In genomic region chr2:59211051-59211450, GRCm38 (mm10) we compare ENCODE assay signal across 24 mouse cellular contexts. TPM values are rescaled to one million over a fixed set of nuclear protein-coding genes. Genes with fewer than 3 reads are reported as not detected.
DNase-seq lines count a peak whose midpoint lies in the region; ATAC-seq and TF ChIP-seq lines count a peak whose summit lies in the region.
"Had no signal": no experiment of that assay in that cellular context is flagged by ENCODE, and none has a peak within 500 bp of the region (broad histone marks: within the 10 kb centered on the region; RNA-seq: fewer than 3 reads in every experiment).

No protein-coding gene starts in this region.

- DNase-seq in cerebellum, adult 2 months = peak in 1 of 2 experiments; percentile 14
- no peak for DNase-seq in cerebellum, adult 11 months
- peak; percentile 27 for DNase-seq in intestine, embryonic 14.5 days (ENCODE audit: low spot score)
- DNase-seq in midbrain, embryonic 11.5 days (ENCODE audit: low spot score, missing footprints) = peak; percentile 57
- DNase-seq: adrenal gland, adult 8-10 months; adrenal gland, postnatal 14 days; adrenal gland, postnatal 36 days; B cell, adult 2 months; cerebellum, adult 18-20 months; cerebellum, adult 9-10 months; cerebellum, postnatal 10 days; cerebellum, postnatal 25 days; forebrain, postnatal 0 days had no signal

- H3K27me3 ChIP-seq in cerebellum, adult 2 months (ENCODE audit: control insufficient read depth, insufficient read depth, low read length) = no peaks in the 10 kb centered on the region
- H3K27me3 ChIP-seq in intestine, embryonic 14.5 days (replicated peaks; ENCODE audit: control insufficient read depth, insufficient read depth, low read length) = no peaks in the 10 kb centered on the region
- no peaks in the 10 kb centered on the region for H3K27me3 ChIP-seq in intestine, postnatal 0 days (replicated peaks; ENCODE audit: control insufficient read depth, insufficient read depth, low read length)
- no peaks in the 10 kb centered on the region for H3K27me3 ChIP-seq in midbrain, embryonic 11.5 days (ENCODE audit: control insufficient read depth, insufficient read depth, low read length)
- no peaks in the 10 kb centered on the region for H3K27me3 ChIP-seq in midbrain, embryonic 16.5 days (ENCODE audit: control insufficient read depth, insufficient read depth, low read depth, low read length)
- H3K27me3 ChIP-seq: CH12.LX; embryonic facial prominence, embryonic 12.5 days; forebrain, embryonic 13.5 days; forebrain, embryonic 15.5 days; Patski had no signal

- H3K27ac ChIP-seq in cerebellum, adult 2 months (ENCODE audit: insufficient read depth, low read length) = peak overlapping the region; percentile 71
- H3K27ac ChIP-seq in intestine, embryonic 14.5 days (ENCODE audit: low read depth) = no peak overlapping the region
- no peak overlapping the region for H3K27ac ChIP-seq in intestine, postnatal 0 days (ENCODE audit: low read depth, low read length)
- H3K27ac ChIP-seq in midbrain, embryonic 11.5 days (ENCODE audit: low read depth, low read length) = no peak overlapping the region
- no peak overlapping the region for H3K27ac ChIP-seq in midbrain, embryonic 16.5 days (ENCODE audit: low read length)
- H3K27ac ChIP-seq: embryonic facial prominence, embryonic 10.5 days; embryonic facial prominence, embryonic 12.5 days; forebrain, embryonic 13.5 days; forebrain, embryonic 15.5 days had no signal

- H3K4me1 ChIP-seq in cerebellum, adult 2 months (ENCODE audit: control insufficient read depth, insufficient read depth, low read length) = peaks cover 28% of the 10 kb centered on the region
- 0 out of 2 replicates have a peak, but pooled peaks cover 3% of the 10 kb centered on the region for H3K4me1 ChIP-seq in intestine, embryonic 14.5 days (replicated peaks; ENCODE audit: control insufficient read depth, insufficient read depth, low read length)
- H3K4me1 ChIP-seq in intestine, postnatal 0 days (replicated peaks; ENCODE audit: control insufficient read depth, insufficient read depth, low read length) = no peaks in the 10 kb centered on the region
- H3K4me1 ChIP-seq in midbrain, embryonic 11.5 days (ENCODE audit: control insufficient read depth, insufficient read depth, low read length) = peaks cover 5% of the 10 kb centered on the region; the same call in 1 of the 2 replicates
- H3K4me1 ChIP-seq in midbrain, embryonic 16.5 days (ENCODE audit: control insufficient read depth, insufficient read depth, low read length) = peaks cover 3% of the 10 kb centered on the region; the same call in 1 of the 2 replicates
- H3K4me1 ChIP-seq: forebrain, embryonic 15.5 days had no signal

- no peak overlapping the region for H3K9ac ChIP-seq in intestine, embryonic 14.5 days (ENCODE audit: low read length)
- no peak overlapping the region for H3K9ac ChIP-seq in intestine, postnatal 0 days (ENCODE audit: low read depth, low read length)
- no peak overlapping the region for H3K9ac ChIP-seq in midbrain, embryonic 11.5 days (ENCODE audit: low read length)
- H3K9ac ChIP-seq in midbrain, embryonic 16.5 days (ENCODE audit: low read depth, low read length) = no peak overlapping the region
- H3K9ac ChIP-seq: embryonic facial prominence, embryonic 12.5 days; forebrain, embryonic 13.5 days; forebrain, embryonic 15.5 days; forebrain, postnatal 0 days had no signal

- H3K36me3 ChIP-seq in intestine, embryonic 14.5 days (ENCODE audit: control insufficient read depth, insufficient read depth, low read length) = no peaks in the 10 kb centered on the region; the same call in 1 of the 2 replicates
- peaks cover 8% of the 10 kb centered on the region for H3K36me3 ChIP-seq in intestine, postnatal 0 days (ENCODE audit: control insufficient read depth, insufficient read depth)
- H3K36me3 ChIP-seq in midbrain, embryonic 11.5 days (ENCODE audit: control insufficient read depth, insufficient read depth, low read length) = no peaks in the 10 kb centered on the region
- no peaks in the 10 kb centered on the region; the same call in 1 of the 2 replicates for H3K36me3 ChIP-seq in midbrain, embryonic 16.5 days (ENCODE audit: control insufficient read depth, insufficient read depth, low read length)
- H3K36me3 ChIP-seq: embryonic facial prominence, embryonic 12.5 days; forebrain, embryonic 15.5 days had no signal

- WGBS in cerebellum, adult 2 months = 90% methylated on average over 5 of the region's 5 CpGs
- 87% methylated on average over 5 of the region's 5 CpGs for WGBS in intestine, embryonic 14.5 days
- 82% methylated on average over 5 of the region's 5 CpGs for WGBS in intestine, postnatal 0 days
- WGBS in midbrain, embryonic 11.5 days = 96% methylated on average over 5 of the region's 5 CpGs
- WGBS in midbrain, embryonic 16.5 days = 91% methylated on average over 5 of the region's 5 CpGs

- ATAC-seq in intestine, embryonic 14.5 days (replicated peaks; ENCODE audit: low FRiP score, low TSS enrichment, low read depth) = no peak
- no peak for ATAC-seq in intestine, postnatal 0 days
- ATAC-seq in midbrain, embryonic 11.5 days (ENCODE audit: low FRiP score) = no peak
- no peak for ATAC-seq in midbrain, embryonic 16.5 days
- ATAC-seq: activated CD4-positive, CD25-positive, alpha-beta regulatory T cell, adult 4 months; CD4-positive, CD25-positive, alpha-beta regulatory T cell, adult 4 months; forebrain, embryonic 13.5 days; forebrain, embryonic 15.5 days; forebrain, postnatal 0 days; Patski had no signal

- H3K4me3 ChIP-seq in cerebellum, adult 2 months (replicated peaks; ENCODE audit: insufficient read depth, low read depth, low read length) = no peak overlapping the region
- H3K4me3 ChIP-seq in intestine, embryonic 14.5 days (ENCODE audit: low read depth, low read length) = no peak overlapping the region
- H3K4me3 ChIP-seq in intestine, postnatal 0 days (ENCODE audit: low read depth, low read length) = no peak overlapping the region
- no peak overlapping the region for H3K4me3 ChIP-seq in midbrain, embryonic 11.5 days (ENCODE audit: low read depth, low read length)
- H3K4me3 ChIP-seq in midbrain, embryonic 16.5 days (ENCODE audit: low read depth, low read length) = no peak overlapping the region
- H3K4me3 ChIP-seq: embryonic facial prominence, embryonic 10.5 days; embryonic facial prominence, embryonic 12.5 days; forebrain, embryonic 13.5 days; forebrain, embryonic 15.5 days had no signal

- TF ChIP-seq CTCF in cerebellum, adult 2 months (IDR thresholded peaks at IDR 0.05; ENCODE audit: borderline replicate concordance, insufficient read depth, low read depth, low read length) = no peak
- TF ChIP-seq CTCF in intestine, postnatal 0 days (IDR thresholded peaks at IDR 0.05; ENCODE audit: low read depth) = no peak

- no peak overlapping the region for H3K4me2 ChIP-seq in intestine, embryonic 14.5 days (ENCODE audit: low read length)
- no peak overlapping the region for H3K4me2 ChIP-seq in intestine, postnatal 0 days (replicated peaks; ENCODE audit: low read depth)
- H3K4me2 ChIP-seq in midbrain, embryonic 11.5 days = no peak overlapping the region
- no peak overlapping the region for H3K4me2 ChIP-seq in midbrain, embryonic 16.5 days (ENCODE audit: low read length)
- H3K4me2 ChIP-seq: embryonic facial prominence, embryonic 12.5 days; forebrain, embryonic 13.5 days; forebrain, embryonic 15.5 days had no signal

- no peaks in the 10 kb centered on the region for H3K9me3 ChIP-seq in intestine, embryonic 14.5 days (ENCODE audit: control insufficient read depth, low read length)
- no peaks in the 10 kb centered on the region for H3K9me3 ChIP-seq in intestine, postnatal 0 days (ENCODE audit: control insufficient read depth)
- no peaks in the 10 kb centered on the region for H3K9me3 ChIP-seq in midbrain, embryonic 11.5 days (ENCODE audit: control insufficient read depth, low read length)
- no peaks in the 10 kb centered on the region for H3K9me3 ChIP-seq in midbrain, embryonic 16.5 days (replicated peaks; ENCODE audit: control insufficient read depth, low read length, poor library complexity, severe bottlenecking)
- H3K9me3 ChIP-seq: embryonic facial prominence, embryonic 10.5 days; embryonic facial prominence, embryonic 12.5 days; forebrain, embryonic 13.5 days; forebrain, embryonic 15.5 days; G1E had no signal

- no peak for TF ChIP-seq POLR2A in cerebellum, adult 2 months (IDR thresholded peaks at IDR 0.05; ENCODE audit: borderline replicate concordance, insufficient read depth, low read length)

RNA-seq across cellular contexts. Expression of gene Pkp4, which starts 50.4 kb away (rescaled TPM):
- 200 and 203 TPM in 2 replicates for polyA plus RNA-seq in cerebellum, adult 2 months (2012; rRNA removed)
- 24.4 and 25.6 TPM in 2 replicates for polyA plus RNA-seq in intestine, embryonic 14.5 days (2014; fragmentation: Nextera tagmentation; extraction: Ambion mirVana)
- polyA plus RNA-seq in intestine, postnatal 0 days (2015; fragmentation: Nextera tagmentation; extraction: Ambion mirVana) = 27.7 and 30.5 TPM in 2 replicates
- polyA plus RNA-seq in midbrain, embryonic 11.5 days (2014; fragmentation: Nextera tagmentation; extraction: Ambion mirVana) = 19.0 and 20.2 TPM in 2 replicates
- 27.1 and 29.9 TPM in 2 replicates for polyA plus RNA-seq in midbrain, embryonic 16.5 days (2015; fragmentation: Nextera tagmentation; extraction: Ambion mirVana)

RNA-seq across cellular contexts. Expression of gene Ccdc148, which starts 50.6 kb away (rescaled TPM):
- 3.8 and 4.0 TPM in 2 replicates for polyA plus RNA-seq in cerebellum, adult 2 months (2012; rRNA removed)
- polyA plus RNA-seq in intestine, embryonic 14.5 days (2014; fragmentation: Nextera tagmentation; extraction: Ambion mirVana) = 0.51 and 0.62 TPM in 2 replicates
- polyA plus RNA-seq in intestine, postnatal 0 days (2015; fragmentation: Nextera tagmentation; extraction: Ambion mirVana) = 0.80 and 0.81 TPM in 2 replicates
- 0.55 and 0.80 TPM in 2 replicates for polyA plus RNA-seq in midbrain, embryonic 11.5 days (2014; fragmentation: Nextera tagmentation; extraction: Ambion mirVana)
- polyA plus RNA-seq in midbrain, embryonic 16.5 days (2015; fragmentation: Nextera tagmentation; extraction: Ambion mirVana) = 8.0 and 9.4 TPM in 2 replicates
- polyA plus RNA-seq: G1E had no signal
